Mouse (Mus musculus) embryonic facial prominence, embryonic 12.5 days (tissue): Measurements from ENCODE around the gene B3gnt2. TPM values are rescaled to one million over a fixed set of nuclear protein-coding genes. Genes with fewer than 3 reads are reported as not detected.

Source experiments
- ATAC-seq: fragments of 200-750 bp; cut with Nextera tagmentation; 2 replicates; pipeline ENCODE4 v1.8.0; 2017; ENCODE audit not compliant: insufficient number of reproducible peaks, insufficient read depth, low FRiP score, low TSS enrichment
- H3K27ac ChIP-seq: fragments of 300-500 bp; sonication (generic); 2 replicates; pipeline ENCODE4 v1.5.1; 2016; ENCODE audit warnings: mild to moderate bottlenecking
- H3K27me3 ChIP-seq: fragments of 300-500 bp; sonication (generic); 2 replicates; pipeline ENCODE4 v1.6.1; 2016; ENCODE audit warnings: mild to moderate bottlenecking, moderate library complexity
- H3K36me3 ChIP-seq: fragments of 300-500 bp; sonication (generic); 2 replicates; pipeline ENCODE4 v1.6.1; 2016; ENCODE audit warnings: mild to moderate bottlenecking
- H3K4me1 ChIP-seq: fragments of 300-500 bp; sonication (generic); 2 replicates; pipeline ENCODE4 v1.6.1; 2016
- H3K4me2 ChIP-seq: fragments of 300-500 bp; sonication (generic); replicated peaks from 2 replicates; pipeline ENCODE4 v1.6.1; 2016; ENCODE audit warnings: mild to moderate bottlenecking, moderate library complexity
- H3K4me3 ChIP-seq: fragments of 300-500 bp; sonication (generic); 2 replicates; pipeline ENCODE4 v1.5.1; 2016; ENCODE audit warnings: mild to moderate bottlenecking
- H3K9ac ChIP-seq: fragments of 300-500 bp; sonication (generic); 2 replicates; pipeline ENCODE4 v1.6.1; 2016; ENCODE audit warnings: mild to moderate bottlenecking, moderate library complexity
- H3K9me3 ChIP-seq: fragments of 300-500 bp; sonication (generic); 2 replicates; pipeline ENCODE4 v1.6.1; 2016; ENCODE audit warnings: mild to moderate bottlenecking, moderate library complexity
- WGBS: fragments of 180-500 bp; shearing (Covaris S2); methylation state at CpG from one replicate; pipeline ENCODE4 v1.1.7; 2016; 5-methylcytosine and 5-hydroxymethylcytosine counted together
- polyA plus RNA-seq: library from polyadenylated mRNA; unstranded; fragments of >200 nt; fragmentation: Nextera tagmentation; extraction: Ambion mirVana; gene quantifications from 2 replicates; pipeline ENCODE4 v1.2.1, GENCODE M21; 2016

The B3gnt2 gene
- polyA plus RNA-seq, 1 experiment from 2014 or later = 6.4 TPM

GRCm38 (mm10) chr11:22825548-22825947 lies 35.2 kb downstream of the B3gnt2 start:
- 90% methylated on average over 1 of the region's 1 CpGs for WGBS
- Histone ChIP-seq H3K9me3 (no peaks in the 10 kb centered on the region), H3K4me1 (no peaks in the 10 kb centered on the region), H3K36me3 (no peaks in the 10 kb centered on the region), H3K9ac (no peak overlapping the region), H3K27ac (no peak overlapping the region), H3K27me3 (no peaks in the 10 kb centered on the region), H3K4me2 (no peak overlapping the region), H3K4me3 (no peak overlapping the region)
- no peak for ATAC-seq

GRCm38 (mm10) chr11:22824049-22824705 lies 36.6 kb downstream of the B3gnt2 start:
- Histone ChIP-seq H3K9me3 (no peaks in the 10 kb centered on the region), H3K36me3 (no peaks in the 10 kb centered on the region), H3K27me3 (no peaks in the 10 kb centered on the region), H3K4me2 (no peak overlapping the region), H3K4me3 (no peak overlapping the region), H3K27ac (no peak overlapping the region), H3K4me1 (no peaks in the 10 kb centered on the region), H3K9ac (no peak overlapping the region)
- WGBS = 74% methylated on average over 9 of the region's 9 CpGs
- ATAC-seq = no peak

- H3K4me2 ChIP-seq = no peak overlapping the region
- no peaks in the 10 kb centered on the region for H3K27me3 ChIP-seq
- H3K27ac ChIP-seq = no peak overlapping the region
- H3K4me1 ChIP-seq = no peaks in the 10 kb centered on the region
- no peaks in the 10 kb centered on the region for H3K36me3 ChIP-seq
- H3K4me3 ChIP-seq = no peak overlapping the region
- no peaks in the 10 kb centered on the region for H3K9me3 ChIP-seq
- ATAC-seq = no peak
- 88% methylated on average over 3 of the region's 3 CpGs for WGBS
- no peak overlapping the region for H3K9ac ChIP-seq
Measured at GRCm38 (mm10) chr11:22821243-22821642, 39.5 kb downstream of the B3gnt2 start.

DNA sequence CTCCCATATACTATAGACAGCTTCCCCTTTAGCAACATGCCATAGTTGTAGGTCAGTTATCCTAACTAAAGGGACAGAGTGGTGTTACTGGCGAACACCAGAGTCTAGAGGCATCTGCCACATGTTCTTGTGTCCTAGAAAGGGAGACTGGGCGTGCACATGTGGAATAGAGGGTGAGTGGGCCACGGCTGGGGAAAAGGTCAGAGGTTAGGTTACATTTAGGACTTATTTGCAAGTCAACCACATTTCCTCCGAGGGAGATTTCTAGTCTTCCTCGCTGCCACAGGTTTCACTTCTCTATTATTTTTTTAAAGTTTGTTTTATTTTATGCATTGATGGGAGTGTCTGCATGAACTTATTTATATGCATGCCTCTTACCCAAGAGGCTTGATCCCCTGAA lies 42.4 kb downstream of the B3gnt2 start:
- H3K36me3 ChIP-seq = no peaks in the 10 kb centered on the region
- no peaks in the 10 kb centered on the region for H3K4me1 ChIP-seq
- no peaks in the 10 kb centered on the region for H3K9me3 ChIP-seq
- H3K4me2 ChIP-seq = no peak overlapping the region
- H3K9ac ChIP-seq = no peak overlapping the region
- WGBS = 64% methylated on average over 5 of the region's 5 CpGs
- H3K27me3 ChIP-seq = no peaks in the 10 kb centered on the region
- no peak overlapping the region for H3K4me3 ChIP-seq
- no peak for ATAC-seq
- no peak overlapping the region for H3K27ac ChIP-seq

DNA sequence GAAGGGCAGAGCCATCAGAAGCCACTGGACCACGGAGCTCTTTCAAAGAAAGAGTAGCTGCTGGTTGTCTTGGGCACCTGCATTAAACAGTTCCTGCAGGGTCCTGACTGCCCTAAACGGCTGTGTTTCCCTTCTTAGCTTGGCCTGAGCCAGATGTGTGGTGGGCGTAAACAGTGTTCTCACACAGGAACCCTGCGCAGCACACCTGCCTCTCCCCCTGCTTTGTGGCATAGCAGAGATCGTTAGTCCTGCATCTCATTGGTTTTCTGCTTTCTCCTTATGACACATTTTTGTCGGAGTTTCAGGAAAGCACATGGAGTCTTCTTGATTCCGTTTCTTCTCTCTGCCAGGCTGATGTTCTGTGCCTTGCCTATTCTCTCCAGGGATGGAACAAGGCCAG lies 44.9 kb downstream of the B3gnt2 start:
- Histone ChIP-seq H3K36me3 (no peaks in the 10 kb centered on the region), H3K9me3 (no peaks in the 10 kb centered on the region), H3K4me3 (no peak overlapping the region), H3K27ac (no peak overlapping the region), H3K4me1 (no peaks in the 10 kb centered on the region), H3K4me2 (no peak overlapping the region), H3K27me3 (no peaks in the 10 kb centered on the region), H3K9ac (no peak overlapping the region)
- whole genome bisulfite sequencing = 81% methylated on average over 7 of the region's 7 CpGs
- ATAC-seq = no peak

GRCm38 (mm10) chr11:22815143-22815542 lies 45.6 kb downstream of the B3gnt2 start:
- H3K4me2 ChIP-seq = no peak overlapping the region
- H3K4me3 ChIP-seq = no peak overlapping the region
- no peak overlapping the region for H3K9ac ChIP-seq
- ATAC-seq = no peak
- H3K27me3 ChIP-seq = no peaks in the 10 kb centered on the region
- H3K36me3 ChIP-seq = no peaks in the 10 kb centered on the region
- H3K9me3 ChIP-seq = no peaks in the 10 kb centered on the region
- no peaks in the 10 kb centered on the region for H3K4me1 ChIP-seq
- no peak overlapping the region for H3K27ac ChIP-seq

DNA sequence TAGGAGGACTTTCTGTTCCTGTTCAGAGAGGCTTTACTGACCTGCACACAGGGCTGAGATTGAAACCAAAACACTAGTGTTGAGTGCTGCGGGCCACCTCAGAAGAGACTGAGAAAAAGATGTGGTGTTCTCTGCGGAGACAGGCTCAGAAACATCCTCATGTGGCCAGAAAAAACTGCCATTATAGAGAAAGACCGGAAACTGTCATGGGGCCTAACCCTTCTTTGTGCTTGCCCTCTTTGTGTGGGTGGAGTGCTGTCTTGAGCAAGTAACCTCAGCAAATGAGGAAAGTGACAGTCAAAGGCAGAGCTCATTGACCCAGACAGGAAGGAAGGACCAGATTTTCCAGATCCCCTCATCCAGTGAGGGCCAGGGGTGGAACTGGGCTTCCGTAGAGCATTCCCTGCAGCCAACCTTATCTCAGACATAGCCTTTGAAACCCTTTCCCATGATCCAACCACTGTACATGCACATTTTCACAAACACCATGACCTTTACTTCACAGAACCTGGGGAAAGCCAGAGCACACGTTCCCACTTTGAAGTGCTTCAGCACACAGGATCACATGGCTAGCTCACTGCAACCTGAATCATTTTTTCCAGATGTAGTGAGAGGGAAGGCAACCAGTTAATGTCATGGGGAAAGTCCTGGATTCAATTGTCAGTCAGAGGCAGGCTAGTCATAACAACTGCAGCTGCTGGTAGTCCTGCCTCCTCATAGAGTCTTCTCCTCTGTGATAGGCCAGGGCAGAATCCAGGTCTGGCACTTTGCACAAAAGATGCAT lies 46.6 kb downstream of the B3gnt2 start:
- no peaks in the 10 kb centered on the region for H3K36me3 ChIP-seq
- H3K4me3 ChIP-seq = no peak overlapping the region
- H3K9ac ChIP-seq = no peak overlapping the region
- no peak overlapping the region for H3K4me2 ChIP-seq
- no peaks in the 10 kb centered on the region for H3K4me1 ChIP-seq
- no peaks in the 10 kb centered on the region for H3K9me3 ChIP-seq
- ATAC-seq = no peak
- no peaks in the 10 kb centered on the region for H3K27me3 ChIP-seq
- H3K27ac ChIP-seq = no peak overlapping the region
- WGBS = 76% methylated on average over 5 of the region's 5 CpGs

DNA sequence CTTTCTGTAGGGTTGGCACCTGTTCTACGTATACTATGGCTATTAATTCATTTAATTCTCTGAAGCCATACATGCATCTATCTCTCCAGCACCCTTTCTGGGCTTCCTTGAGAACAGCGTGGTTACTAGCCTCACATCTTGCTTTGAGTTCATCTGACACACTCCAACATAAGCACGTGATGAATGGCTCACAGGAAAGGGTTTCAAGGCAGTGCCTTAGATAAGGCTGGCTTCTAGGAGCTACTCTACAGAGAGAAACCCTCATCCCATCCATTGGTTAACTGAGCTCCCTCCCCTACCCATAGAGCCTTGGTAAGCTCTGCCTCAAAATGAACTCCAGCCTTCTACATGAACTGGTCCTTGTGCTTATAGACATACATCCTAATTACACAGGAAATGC lies 47.3 kb downstream of the B3gnt2 start:
- H3K9ac ChIP-seq = no peak overlapping the region
- no peak overlapping the region for H3K4me3 ChIP-seq
- no peaks in the 10 kb centered on the region for H3K9me3 ChIP-seq
- no peak overlapping the region for H3K4me2 ChIP-seq
- ATAC-seq = no peak
- no peaks in the 10 kb centered on the region for H3K36me3 ChIP-seq
- WGBS = 82% methylated on average over 3 of the region's 3 CpGs
- no peaks in the 10 kb centered on the region for H3K4me1 ChIP-seq
- no peak overlapping the region for H3K27ac ChIP-seq
- H3K27me3 ChIP-seq = no peaks in the 10 kb centered on the region

GRCm38 (mm10) chr11:22811413-22811812 lies 49.3 kb downstream of the B3gnt2 start:
- Histone ChIP-seq H3K9ac (no peak overlapping the region), H3K4me1 (no peaks in the 10 kb centered on the region), H3K27me3 (no peaks in the 10 kb centered on the region), H3K4me2 (no peak overlapping the region), H3K4me3 (no peak overlapping the region), H3K9me3 (no peaks in the 10 kb centered on the region), H3K36me3 (no peaks in the 10 kb centered on the region), H3K27ac (no peak overlapping the region)
- 82% methylated on average over 3 of the region's 3 CpGs for WGBS
- ATAC-seq = no peak

DNA sequence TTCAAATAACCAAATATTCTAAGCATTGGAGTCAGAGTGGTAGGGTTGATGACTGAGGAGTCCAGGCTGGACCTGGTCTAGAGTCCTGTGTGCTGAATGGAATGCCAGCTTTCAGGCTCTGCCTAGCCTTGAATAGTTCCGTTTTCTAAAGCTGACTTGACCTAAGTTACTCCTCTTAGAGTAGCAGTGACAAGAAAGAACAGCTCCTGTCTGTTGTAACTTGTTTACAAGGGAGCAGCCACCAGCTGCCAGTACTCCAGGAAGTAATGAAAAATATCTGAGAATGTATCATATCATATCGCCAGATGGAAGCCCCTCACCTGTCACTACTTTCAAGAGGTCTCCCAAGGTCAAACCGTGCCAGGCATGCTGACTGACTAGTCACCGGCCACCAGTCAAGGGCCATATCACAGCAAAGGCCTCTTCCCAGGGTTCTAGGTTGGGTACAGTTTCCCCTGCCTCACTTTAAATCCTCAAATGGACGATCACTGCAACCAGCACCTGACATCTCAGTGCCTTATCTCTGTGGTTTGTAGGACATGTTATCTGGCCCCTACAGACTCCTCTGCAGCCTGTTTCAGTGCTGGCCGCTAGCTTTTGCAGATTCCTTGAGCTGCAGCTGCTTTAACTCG lies 51.2 kb downstream of the B3gnt2 start:
- Histone ChIP-seq H3K4me3 (no peak overlapping the region), H3K36me3 (no peaks in the 10 kb centered on the region), H3K9ac (no peak overlapping the region), H3K9me3 (no peaks in the 10 kb centered on the region), H3K27me3 (no peaks in the 10 kb centered on the region), H3K4me1 (no peaks in the 10 kb centered on the region), H3K27ac (no peak overlapping the region), H3K4me2 (no peak overlapping the region)
- no peak for ATAC-seq
- WGBS = 81% methylated on average over 7 of the region's 7 CpGs

DNA sequence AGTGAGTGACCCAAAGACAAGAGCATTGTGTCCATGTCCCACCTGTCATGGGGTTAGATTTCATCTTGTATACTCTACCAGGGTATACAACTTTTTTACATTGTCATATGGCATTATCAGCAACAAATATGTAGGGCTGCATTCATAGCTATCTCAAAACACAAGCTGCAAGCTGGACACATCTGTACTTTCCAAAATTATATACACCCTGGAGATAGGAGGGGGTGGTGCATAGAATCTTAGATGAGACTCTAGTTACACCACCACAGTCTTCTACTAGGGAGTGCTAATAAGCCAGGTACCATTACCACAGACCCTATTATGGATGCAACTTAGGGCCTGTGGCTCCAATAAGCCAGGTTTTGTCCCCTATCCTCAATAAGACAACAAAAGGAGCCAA lies 52.7 kb downstream of the B3gnt2 start:
- Histone ChIP-seq H3K36me3 (no peaks in the 10 kb centered on the region), H3K27ac (no peak overlapping the region), H3K27me3 (no peaks in the 10 kb centered on the region), H3K4me3 (no peak overlapping the region), H3K9me3 (no peaks in the 10 kb centered on the region), H3K9ac (no peak overlapping the region), H3K4me1 (no peaks in the 10 kb centered on the region), H3K4me2 (no peak overlapping the region)
- no peak for ATAC-seq

GRCm38 (mm10) chr11:22805171-22805570 lies 55.6 kb downstream of the B3gnt2 start:
- WGBS = 94% methylated on average over 1 of the region's 1 CpGs

More at GRCm38 (mm10) chr11:22805171-22805570, 55.6 kb downstream of the B3gnt2 start:
- Histone ChIP-seq H3K27ac (no peak overlapping the region), H3K4me2 (no peak overlapping the region), H3K36me3 (no peaks in the 10 kb centered on the region), H3K27me3 (no peaks in the 10 kb centered on the region), H3K4me1 (peaks cover 3% of the 10 kb centered on the region; the same call in 1 of the 2 replicates), H3K9ac (no peak overlapping the region), H3K9me3 (no peaks in the 10 kb centered on the region), H3K4me3 (no peak overlapping the region)
- ATAC-seq = no peak
